Mouse (Mus musculus): Measurements from ENCODE around the gene Olfr520. TPM values are rescaled to one million over a fixed set of nuclear protein-coding genes. Genes with fewer than 3 reads are reported as not detected.

The Olfr520 gene
- total and polyA plus RNA-seq, 2 experiments from 2014 or later = not detected

DNA sequence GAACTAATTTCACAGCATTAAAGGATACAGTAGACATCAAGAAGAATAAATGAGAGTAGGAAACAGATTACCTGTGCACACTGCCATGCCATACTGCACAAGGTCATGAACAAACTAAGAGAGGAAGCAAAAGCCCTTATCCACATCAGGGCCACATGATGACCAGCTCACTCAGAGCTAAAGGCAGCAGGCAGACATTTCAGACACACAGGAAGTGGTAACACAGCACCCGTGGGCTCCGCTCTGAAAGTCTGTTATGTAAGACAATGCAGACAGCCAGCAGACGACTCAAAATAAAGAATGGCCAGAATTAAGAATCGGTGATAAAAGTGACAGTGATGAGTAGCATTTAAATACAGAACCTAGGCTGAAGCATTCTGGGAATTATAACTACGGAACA lies 51.3 kb downstream of the Olfr520 start:
- Histone ChIP-seq H3K9ac (no peak overlapping the region), H3K4me1 (ENCODE audit: insufficient read depth) (no peaks in the 10 kb centered on the region), H3K4me2 (ENCODE audit: low read depth) (no peak overlapping the region), H3K4me3 (ENCODE audit: low read depth, low read length) (no peak overlapping the region), H3K9me3 (ENCODE audit: low read length) (no peaks in the 10 kb centered on the region), H3K36me3 (ENCODE audit: insufficient read depth) (no peaks in the 10 kb centered on the region), H3K27ac (ENCODE audit: low read depth, low read length) (no peak overlapping the region), H3K27me3 (ENCODE audit: insufficient read depth, low read length) (no peaks in the 10 kb centered on the region; the same call in 1 of the 2 replicates)
- no peak for TF ChIP-seq CTCF (IDR thresholded peaks at IDR 0.05; ENCODE audit: low read depth)
- WGBS = 78% methylated on average over 5 of the region's 5 CpGs
- ATAC-seq (no peak), DNase-seq (no peak)

GRCm38 (mm10) chr7:99781916-99782315 lies 51.8 kb downstream of the Olfr520 start:
- ATAC-seq (no peak), DNase-seq (no peak)
- Histone ChIP-seq H3K4me3 (ENCODE audit: low read depth, low read length) (no peak overlapping the region), H3K9me3 (ENCODE audit: low read length) (no peaks in the 10 kb centered on the region), H3K36me3 (ENCODE audit: insufficient read depth) (no peaks in the 10 kb centered on the region), H3K27me3 (ENCODE audit: insufficient read depth, low read length) (no peaks in the 10 kb centered on the region; the same call in 1 of the 2 replicates), H3K27ac (ENCODE audit: low read depth, low read length) (no peak overlapping the region), H3K4me2 (ENCODE audit: low read depth) (no peak overlapping the region), H3K9ac (no peak overlapping the region), H3K4me1 (ENCODE audit: insufficient read depth) (no peaks in the 10 kb centered on the region)
- TF ChIP-seq CTCF (IDR thresholded peaks at IDR 0.05; ENCODE audit: low read depth) = no peak
- 79% methylated on average over 2 of the region's 2 CpGs for WGBS

DNA sequence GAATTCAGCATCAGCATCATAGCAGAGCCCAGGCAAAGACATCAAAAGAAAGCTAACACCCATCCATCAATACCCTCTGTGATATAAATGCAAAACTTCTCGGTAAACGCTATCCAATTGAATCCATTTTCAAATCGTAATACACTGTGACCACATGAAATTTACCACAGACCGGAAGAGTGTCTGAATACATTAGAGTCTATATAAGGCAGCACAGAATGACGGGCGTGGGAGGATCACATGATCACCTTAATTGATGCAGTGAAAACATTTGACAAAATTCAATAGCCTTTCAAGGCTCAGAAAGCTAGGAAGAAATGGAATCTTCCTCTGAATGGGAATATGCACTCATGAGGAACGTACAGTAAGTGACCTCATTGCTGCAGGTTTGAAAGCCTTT lies 53.3 kb downstream of the Olfr520 start:
- DNase-seq (no peak), ATAC-seq (no peak)
- H3K27me3 ChIP-seq (ENCODE audit: insufficient read depth, low read length) = no peaks in the 10 kb centered on the region; the same call in 1 of the 2 replicates
- 65% methylated on average over 7 of the region's 7 CpGs for WGBS
- no peaks in the 10 kb centered on the region for H3K36me3 ChIP-seq (ENCODE audit: insufficient read depth)
- no peak overlapping the region for H3K9ac ChIP-seq
- no peaks in the 10 kb centered on the region for H3K4me1 ChIP-seq (ENCODE audit: insufficient read depth)
- no peaks in the 10 kb centered on the region for H3K9me3 ChIP-seq (ENCODE audit: low read length)
- H3K4me3 ChIP-seq (ENCODE audit: low read depth, low read length) = no peak overlapping the region
- no peak for TF ChIP-seq CTCF (IDR thresholded peaks at IDR 0.05; ENCODE audit: low read depth)
- no peak overlapping the region for H3K4me2 ChIP-seq (ENCODE audit: low read depth)
- no peak overlapping the region for H3K27ac ChIP-seq (ENCODE audit: low read depth, low read length)

- Histone ChIP-seq H3K27me3 (ENCODE audit: insufficient read depth, low read length) (no peaks in the 10 kb centered on the region; the same call in 1 of the 2 replicates), H3K4me3 (ENCODE audit: low read depth, low read length) (no peak overlapping the region), H3K9ac (no peak overlapping the region), H3K36me3 (ENCODE audit: insufficient read depth) (no peaks in the 10 kb centered on the region), H3K27ac (ENCODE audit: low read depth, low read length) (no peak overlapping the region), H3K4me1 (ENCODE audit: insufficient read depth) (no peaks in the 10 kb centered on the region), H3K4me2 (ENCODE audit: low read depth) (no peak overlapping the region), H3K9me3 (ENCODE audit: low read length) (no peaks in the 10 kb centered on the region)
- ATAC-seq = no peak
- 90% methylated on average over 3 of the region's 3 CpGs for WGBS
- no peak for DNase-seq
- TF ChIP-seq CTCF (IDR thresholded peaks at IDR 0.05; ENCODE audit: low read depth) = no peak
Observed at GRCm38 (mm10) chr7:99785553-99785952, 55.5 kb downstream of the Olfr520 start.

Other genes starting within 250 kb of the Olfr520 start
- gene Rps3, start 246.5 kb upstream of the Olfr520 start, total RNA-seq (2014; rRNA removed) = 1,114 and 1,634 TPM in 2 replicates
- gene Rps3, start 246.5 kb upstream of the Olfr520 start, polyA plus RNA-seq (2015; fragmentation: Nextera tagmentation; extraction: Ambion mirVana) = 543 and 688 TPM in 2 replicates
- gene Arrb1, start 194.8 kb upstream of the Olfr520 start, total RNA-seq (2014; rRNA removed) = 88.0 and 102 TPM in 2 replicates
- gene Arrb1, start 194.8 kb upstream of the Olfr520 start, polyA plus RNA-seq (2015; fragmentation: Nextera tagmentation; extraction: Ambion mirVana) = 10.3 and 13.0 TPM in 2 replicates
- gene Tpbgl, start 103.2 kb upstream of the Olfr520 start, total RNA-seq (2014; rRNA removed) = 0.86 and 1.5 TPM in 2 replicates
- 1.8 and 2.1 TPM in 2 replicates for gene Tpbgl, start 103.2 kb upstream of the Olfr520 start, polyA plus RNA-seq (2015; fragmentation: Nextera tagmentation; extraction: Ambion mirVana)
- 10.8 and 10.9 TPM in 2 replicates for gene Slco2b1, start 18.9 kb upstream of the Olfr520 start, total RNA-seq (2014; rRNA removed)
- gene Slco2b1, start 18.9 kb upstream of the Olfr520 start, polyA plus RNA-seq (2015; fragmentation: Nextera tagmentation; extraction: Ambion mirVana) = 5.9 and 6.7 TPM in 2 replicates
- not detected in 2 replicates for gene Olfr521, start 33.2 kb downstream of the Olfr520 start, total RNA-seq (2014; rRNA removed)
- gene Olfr521, start 33.2 kb downstream of the Olfr520 start, polyA plus RNA-seq (2015; fragmentation: Nextera tagmentation; extraction: Ambion mirVana) = not detected in 2 replicates
- 2.2 and 2.3 TPM in 2 replicates for gene Neu3, start 98.1 kb downstream of the Olfr520 start, total RNA-seq (2014; rRNA removed)
- gene Neu3, start 98.1 kb downstream of the Olfr520 start, polyA plus RNA-seq (2015; fragmentation: Nextera tagmentation; extraction: Ambion mirVana) = 0.65 and 1.5 TPM in 2 replicates
- 0.62 and 2.0 TPM in 2 replicates for gene Xrra1, start 128.8 kb downstream of the Olfr520 start, total RNA-seq (2014; rRNA removed)
- gene Xrra1, start 128.8 kb downstream of the Olfr520 start, polyA plus RNA-seq (2015; fragmentation: Nextera tagmentation; extraction: Ambion mirVana) = 1.7 and 2.0 TPM in 2 replicates
- gene Spcs2, start 133.2 kb downstream of the Olfr520 start, total RNA-seq (2014; rRNA removed) = 115 and 123 TPM in 2 replicates
- gene Spcs2, start 133.2 kb downstream of the Olfr520 start, polyA plus RNA-seq (2015; fragmentation: Nextera tagmentation; extraction: Ambion mirVana) = 235 and 257 TPM in 2 replicates

Data from forebrain, postnatal 0 days (tissue).